Mouse (Mus musculus): ENCODE data around the gene Col23a1.

The Col23a1 gene

DNA sequence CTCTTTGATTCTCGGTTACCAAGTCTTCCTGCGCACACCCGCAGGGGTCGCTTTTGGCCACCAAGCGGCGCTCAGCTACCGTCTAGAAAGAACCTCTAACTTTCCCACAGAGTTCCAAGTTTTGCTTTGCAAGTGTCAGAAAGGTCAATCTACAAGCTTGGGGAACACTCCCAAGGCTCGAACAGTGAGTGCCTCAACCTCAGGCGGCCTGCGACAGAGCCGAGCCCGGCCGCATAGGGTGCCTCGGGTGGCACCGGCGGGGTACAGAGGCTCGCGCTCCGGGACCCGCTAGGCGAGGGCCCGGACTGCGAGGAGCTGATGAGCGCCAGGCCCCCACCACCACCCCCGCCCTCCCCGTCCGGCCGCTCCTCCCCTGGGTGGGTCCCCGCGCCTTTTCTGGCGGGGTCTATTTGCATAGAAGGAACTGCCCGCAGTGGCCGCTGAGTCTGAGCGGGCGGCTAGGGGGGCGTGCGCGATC is at the start of gene Col23a1:
Gene Col23a1 (plus strand): TSS at position 357 of the 478 bp plus-strand sequence.
- in situ Hi-C loops (cut with MboI, MseI): loop anchor here (5.0 kb wide), 1 partner anchor 248 kb away; no protein-coding TSS in a partner anchor

DNA sequence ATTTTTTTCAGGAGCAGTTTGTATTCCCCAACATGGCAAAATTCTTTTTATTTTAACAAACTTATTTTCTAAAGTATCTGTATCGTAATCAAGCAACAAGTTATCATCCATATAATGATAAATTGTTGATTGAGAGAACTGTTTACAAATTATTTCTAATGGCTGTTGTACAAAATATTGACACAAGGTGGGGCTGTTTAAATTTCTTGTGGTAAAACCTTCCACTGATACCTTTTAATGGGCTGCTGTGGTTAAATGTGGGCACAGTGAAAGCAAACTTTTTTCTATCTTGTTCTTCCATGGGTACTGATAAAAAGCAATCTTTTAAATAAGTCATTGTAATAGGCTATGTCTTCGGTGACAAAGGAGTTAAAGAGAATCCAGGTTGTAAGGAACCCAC is 46.8 kb upstream of the Col23a1 start:
- in situ Hi-C loops (cut with MboI, MseI): no loop called here

DNA sequence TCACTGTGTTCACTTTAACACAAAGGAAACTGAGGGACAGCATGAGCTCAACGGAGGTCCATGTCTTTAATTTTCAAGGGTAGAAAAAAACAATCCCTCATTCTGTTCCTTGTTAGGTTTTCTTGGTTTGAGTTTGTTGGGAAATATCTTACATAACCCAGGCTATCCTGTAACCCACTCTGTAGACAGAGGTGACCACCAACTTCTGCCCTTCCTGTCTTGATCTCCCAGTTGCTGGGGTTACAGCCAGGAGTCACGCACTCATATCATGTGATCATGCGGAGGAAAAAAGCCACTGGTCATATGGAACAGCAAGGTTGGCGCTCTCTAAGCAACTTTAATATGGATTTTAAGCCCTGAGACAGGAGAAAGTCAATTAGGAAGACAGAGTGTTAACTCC is 32.7 kb upstream of the Col23a1 start:
- in situ Hi-C loops (cut with MboI, MseI): loop anchor here (25.0 kb wide), 1 partner anchor 430 kb away; the partner anchor contains the start of gene 0610009B22Rik

DNA sequence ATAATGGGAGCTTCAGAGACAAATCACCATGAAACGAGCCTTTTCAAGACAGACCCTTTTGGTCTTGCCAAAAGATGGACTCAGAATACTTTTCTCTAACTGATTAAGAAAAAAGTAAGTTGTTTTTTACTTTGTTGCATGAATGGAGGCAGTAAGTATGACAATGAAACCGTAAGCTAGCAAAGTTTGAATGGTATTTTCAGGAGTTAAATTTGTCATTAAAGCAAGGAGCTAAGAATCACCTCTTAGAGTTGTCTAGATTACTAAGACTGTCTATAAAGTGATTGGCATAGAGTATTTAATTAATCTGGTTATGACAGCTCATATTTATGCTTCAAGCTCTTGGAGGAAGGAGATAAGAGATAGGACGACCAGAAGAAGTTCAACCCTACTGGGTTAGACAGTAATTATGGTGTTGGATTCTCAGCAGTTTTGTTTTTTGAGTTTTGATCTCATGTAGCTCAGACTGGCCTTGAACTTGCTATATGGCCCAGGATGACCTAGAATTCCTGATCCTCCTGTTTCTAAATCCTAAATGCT is 28.0 kb upstream of the Col23a1 start, which contains the start of gene Clk4:
Gene Clk4 (plus strand): TSS at position 51 of the 540 bp plus-strand sequence.
- in situ Hi-C loops (cut with MboI, MseI): loop anchor here (10.0 to 25.0 kb wide), 2 partner anchors 426 to 703 kb away; partner anchors contain the start of genes 0610009B22Rik and Cdkn2aipnl

DNA sequence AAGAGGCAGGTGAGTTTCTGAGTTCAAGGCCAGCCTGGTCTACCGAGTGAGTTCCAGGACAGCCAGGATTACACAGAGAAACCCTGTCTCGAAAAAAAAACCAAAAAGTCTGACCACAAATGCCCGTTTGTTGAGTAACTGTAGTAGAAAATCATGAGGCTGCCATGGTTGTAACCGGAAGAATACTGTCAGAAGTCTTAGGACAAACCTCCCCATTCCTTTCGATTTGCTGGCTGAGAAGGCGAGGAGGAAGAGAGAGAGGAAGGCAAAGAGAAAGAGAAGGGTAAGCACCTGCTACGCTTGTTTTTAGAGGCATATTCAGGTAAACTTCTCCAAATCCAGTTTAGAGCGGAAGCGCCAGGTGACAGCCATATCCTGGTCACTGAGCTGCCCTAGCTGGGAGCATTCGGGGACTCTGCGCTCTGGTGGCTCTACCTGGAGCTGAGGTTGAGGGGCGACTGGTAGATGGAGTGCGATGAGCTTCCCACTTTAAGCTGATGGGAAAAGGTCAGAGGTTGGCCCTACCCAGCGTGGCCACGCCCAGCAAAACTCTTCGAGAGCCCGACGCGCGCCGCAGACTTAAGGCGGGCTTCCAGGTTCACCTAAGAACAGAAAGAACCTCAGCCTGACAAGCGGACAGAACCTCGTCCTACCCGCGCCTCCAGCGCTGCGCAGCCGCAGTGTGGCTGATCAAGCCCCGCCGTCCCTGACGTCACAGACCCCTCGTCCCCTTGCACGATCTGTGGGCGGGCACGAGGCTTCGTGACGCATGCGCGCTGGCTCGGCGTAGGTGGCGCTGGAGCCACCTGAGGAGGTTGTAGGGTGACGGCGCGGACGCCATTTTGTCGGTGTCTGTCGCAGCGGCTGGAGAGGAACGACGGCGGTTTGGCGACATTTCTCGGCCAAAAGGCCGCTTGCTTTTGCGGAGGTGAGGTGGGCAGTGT is 27.1 kb upstream of the Col23a1 start, which contains the start of gene BC049762:
Gene BC049762 (minus strand): TSS at position 705 of the 944 bp plus-strand sequence.
- in situ Hi-C loops (cut with MboI, MseI): loop anchor here (10.0 to 25.0 kb wide), 2 partner anchors 425 to 702 kb away; partner anchors contain the start of genes 0610009B22Rik and Cdkn2aipnl

DNA sequence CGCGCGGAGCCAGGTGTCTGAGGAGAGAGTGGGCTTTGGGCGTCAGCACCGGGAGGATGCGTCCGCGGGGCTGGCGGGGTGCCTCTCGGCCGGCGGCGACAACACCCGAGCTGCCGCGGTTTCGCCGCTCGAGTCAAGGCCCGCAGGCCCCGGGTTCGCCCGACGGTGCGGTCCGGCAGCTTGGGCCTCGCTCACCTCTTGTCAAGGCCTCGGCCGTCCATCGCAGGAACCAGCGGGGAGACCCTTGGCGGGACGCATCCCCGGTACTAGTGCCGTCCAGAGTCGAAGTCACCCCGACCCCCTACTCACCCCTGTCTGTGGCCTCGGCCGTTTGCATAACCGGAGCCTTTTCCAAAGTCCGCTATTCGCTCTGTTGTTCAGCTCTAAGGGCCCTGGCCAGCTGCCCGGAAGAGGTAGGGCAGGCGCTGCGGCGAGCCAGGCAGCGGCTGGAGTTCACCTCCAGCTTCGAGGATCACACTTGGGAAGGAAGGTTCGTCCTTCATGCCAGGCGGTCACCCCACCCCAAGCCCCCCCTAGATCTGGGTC is 26.4 kb upstream of the Col23a1 start:
- in situ Hi-C loops (cut with MboI, MseI): loop anchor here (10.0 to 25.0 kb wide), 2 partner anchors 424 to 701 kb away; partner anchors contain the start of genes 0610009B22Rik and Cdkn2aipnl

DNA sequence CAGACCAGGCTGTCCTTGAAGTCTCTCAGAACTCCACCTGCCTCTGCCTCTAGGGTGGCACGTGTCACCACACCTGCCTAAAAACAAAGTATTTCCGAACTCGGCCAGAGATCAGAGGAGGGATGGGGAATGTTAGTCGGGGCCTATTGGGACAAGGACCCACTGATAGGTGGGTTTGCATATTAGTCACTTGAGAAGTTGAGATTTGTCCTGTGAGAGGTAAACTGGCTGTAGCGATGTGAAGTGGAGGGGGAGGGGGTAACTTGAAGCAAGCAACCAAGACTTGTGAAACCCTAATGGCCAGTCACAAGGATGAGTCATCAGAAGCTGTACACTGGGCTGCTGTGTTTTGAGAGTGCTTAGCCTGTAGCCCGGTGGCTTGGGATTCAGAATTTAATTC is 25.4 kb upstream of the Col23a1 start:
- in situ Hi-C loops (cut with MboI, MseI): loop anchor here (10.0 to 25.0 kb wide), 2 partner anchors 423 to 700 kb away; partner anchors contain the start of genes 0610009B22Rik and Cdkn2aipnl

DNA sequence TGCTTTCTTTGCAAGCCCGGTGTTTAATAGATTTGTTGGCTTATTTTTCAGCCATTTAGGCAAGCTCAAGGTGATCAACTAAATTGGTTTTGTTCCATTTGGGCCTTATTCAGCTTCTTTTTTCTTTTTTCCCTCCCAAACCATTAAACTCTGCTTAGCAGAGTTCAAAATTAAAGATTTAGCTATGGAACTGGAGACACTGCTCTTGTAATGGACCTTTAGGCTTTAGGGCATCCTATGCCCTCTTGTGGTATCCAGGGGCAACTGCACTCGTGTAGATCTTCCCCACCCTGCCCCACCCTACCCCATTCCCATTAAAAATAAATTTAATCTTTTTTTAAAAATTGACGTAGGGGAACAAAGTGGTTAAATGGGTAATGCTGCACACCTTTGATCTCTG is 24.4 kb upstream of the Col23a1 start:
- in situ Hi-C loops (cut with MboI, MseI): loop anchor here (10.0 to 25.0 kb wide), 2 partner anchors 422 to 699 kb away; partner anchors contain the start of genes 0610009B22Rik and Cdkn2aipnl

DNA sequence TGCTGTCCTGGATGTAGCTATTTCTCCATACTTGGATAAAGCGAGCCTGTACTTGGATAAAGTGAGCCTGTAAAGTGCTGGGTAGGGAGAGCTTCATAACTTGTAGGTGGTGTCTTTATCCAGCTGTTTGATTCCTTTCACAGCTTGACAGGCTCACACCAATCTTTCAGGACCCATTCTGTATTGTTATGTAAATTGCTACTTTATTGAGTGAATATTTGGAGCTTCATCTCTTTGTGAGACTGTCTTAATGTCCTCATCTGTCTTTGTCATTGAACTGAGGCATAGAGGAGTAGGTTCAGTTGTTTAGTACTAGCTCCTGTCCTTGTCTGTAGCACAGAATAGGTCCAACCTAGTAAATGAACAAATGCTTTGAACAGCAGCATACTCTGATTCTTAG is 15.3 kb upstream of the Col23a1 start:
- in situ Hi-C loops (cut with MboI, MseI): loop anchor here (25.0 kb wide), 1 partner anchor 413 kb away; the partner anchor contains the start of gene 0610009B22Rik

DNA sequence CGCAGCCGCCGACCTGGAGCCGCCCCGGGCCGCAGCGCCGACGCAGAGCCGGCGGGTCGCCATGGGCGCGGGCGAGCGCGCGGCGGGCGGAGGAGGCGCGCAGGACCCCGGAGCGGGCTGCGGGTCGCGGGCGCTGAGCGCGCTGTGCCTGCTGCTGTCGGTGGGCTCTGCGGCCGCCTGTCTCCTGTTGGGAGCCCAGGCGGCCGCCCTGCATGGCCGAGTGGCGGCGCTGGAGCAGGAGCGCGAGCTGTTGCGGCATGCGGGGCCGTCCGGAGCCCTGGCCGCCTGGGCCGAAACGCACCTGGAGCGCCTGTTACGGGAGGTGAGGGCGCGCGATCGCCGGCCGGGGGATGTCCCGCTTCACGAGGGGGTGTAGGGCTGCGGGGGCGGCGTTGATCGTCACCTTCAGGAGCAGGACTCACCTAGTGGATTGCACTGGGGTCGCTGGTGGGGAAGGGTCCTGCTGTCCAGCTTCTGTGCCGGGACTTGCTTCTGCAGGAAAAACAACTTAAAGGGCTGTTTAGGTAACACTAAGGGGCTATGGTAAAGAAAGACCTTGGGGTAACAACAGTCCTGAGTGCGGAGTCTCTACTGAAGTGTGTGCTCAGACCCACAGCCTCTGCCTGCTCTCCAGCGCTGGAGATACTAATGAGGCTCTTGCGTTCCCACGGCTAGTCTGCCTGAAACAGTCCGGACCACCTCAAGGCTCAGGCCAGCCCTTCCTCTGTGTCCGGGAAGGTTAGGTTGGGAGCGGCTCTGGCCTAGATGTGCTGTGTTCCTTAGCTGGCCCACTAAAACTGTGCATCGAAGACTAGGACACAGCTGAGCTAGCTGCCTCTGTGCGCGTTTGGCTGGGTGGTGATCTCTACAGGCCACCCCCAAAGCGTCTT is 591 bp downstream of the Col23a1 start:
- in situ Hi-C loops (cut with MboI, MseI): loop anchor here (5.0 kb wide), 1 partner anchor 247 kb away; no protein-coding TSS in a partner anchor

DNA sequence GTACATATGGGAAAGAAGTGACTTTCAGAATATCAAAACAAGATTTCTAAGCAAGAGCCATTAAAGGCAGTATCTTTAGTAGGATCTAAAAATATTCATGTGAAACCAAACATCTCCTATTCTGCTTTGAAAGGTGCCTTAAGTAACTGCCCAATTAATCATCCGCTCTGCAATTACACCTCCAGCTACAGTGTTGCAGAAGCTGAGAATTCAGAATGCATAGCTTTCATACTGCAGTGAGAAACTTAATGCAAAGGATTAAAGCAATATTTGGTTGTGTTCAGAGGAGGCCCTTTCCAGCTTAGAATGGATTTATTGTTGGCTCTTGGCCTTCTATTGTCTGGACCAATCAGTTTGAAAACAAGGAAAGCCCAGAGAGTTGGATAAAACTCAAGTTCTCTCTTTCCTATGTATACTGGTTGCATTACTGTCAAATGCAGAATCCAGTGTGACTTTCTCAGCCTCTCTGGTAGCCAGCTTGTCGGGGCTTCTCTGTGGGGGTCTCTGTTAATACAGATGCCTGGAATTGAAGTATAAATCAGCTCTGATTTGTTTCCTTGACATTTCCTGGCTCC is 4.3 kb downstream of the Col23a1 start:
- in situ Hi-C loops (cut with MboI, MseI): loop anchor here (5.0 kb wide), 1 partner anchor 243 kb away; no protein-coding TSS in a partner anchor

DNA sequence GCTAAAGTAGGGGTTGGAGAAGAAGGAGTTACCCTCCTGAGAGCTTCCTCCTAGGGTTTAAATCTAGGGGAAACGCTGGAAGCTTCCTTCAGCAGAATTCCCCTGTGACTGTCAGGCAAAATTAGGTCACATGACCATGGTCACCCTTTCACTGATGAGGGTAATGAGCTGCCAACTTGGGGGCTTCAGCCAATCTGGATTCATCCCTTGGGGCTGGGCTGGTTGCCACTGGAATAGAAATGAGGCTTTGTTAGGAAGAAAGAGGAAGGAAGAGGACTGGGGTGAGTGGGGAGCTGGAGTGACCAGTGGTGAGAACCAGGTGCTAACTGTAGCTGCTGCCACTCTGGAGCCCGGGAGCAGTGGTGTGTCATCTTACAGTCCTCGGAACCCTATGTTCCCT is 6.0 kb downstream of the Col23a1 start:
- in situ Hi-C loops (cut with MboI, MseI): no loop called here

DNA sequence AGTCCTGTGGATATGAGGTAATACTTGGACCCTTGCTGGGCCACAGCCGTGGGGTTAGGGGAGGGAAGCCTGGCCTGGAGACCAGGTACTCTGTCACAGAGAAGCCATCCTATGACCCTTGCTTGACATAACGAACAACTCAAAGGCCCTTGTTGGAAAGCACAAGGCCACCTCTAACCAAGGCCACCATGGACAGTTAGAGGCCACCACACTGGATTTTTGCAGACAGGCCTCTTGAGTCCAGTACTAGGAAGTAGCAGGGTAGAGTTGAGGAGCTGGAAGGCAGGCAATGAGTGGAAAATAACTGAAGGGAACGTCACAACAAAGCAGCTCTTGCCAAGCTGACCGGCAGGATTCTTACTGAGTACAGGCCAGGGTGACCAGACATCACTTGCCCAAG is 9.0 kb downstream of the Col23a1 start:
- in situ Hi-C loops (cut with MboI, MseI): no loop called here

DNA sequence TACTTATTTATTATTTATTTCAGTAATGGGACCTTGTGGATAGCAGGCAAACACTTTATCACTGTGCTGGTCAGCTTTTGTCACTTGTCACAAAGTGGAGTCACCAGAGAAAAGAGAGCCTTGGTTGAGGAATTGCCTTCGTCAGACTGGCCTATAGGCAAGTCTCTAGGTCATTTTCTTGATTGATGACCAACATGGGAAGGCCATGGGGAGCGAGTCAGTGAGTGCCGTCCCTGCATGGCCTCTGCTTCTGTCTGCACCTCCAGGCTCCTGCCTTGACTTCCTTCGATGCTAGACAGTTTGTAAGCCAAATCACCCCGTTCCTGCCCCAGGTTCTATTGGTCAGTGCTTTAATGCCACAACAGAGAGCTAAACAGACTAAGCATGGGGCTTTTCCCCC is 12.7 kb downstream of the Col23a1 start:
- in situ Hi-C loops (cut with MboI, MseI): no loop called here

DNA sequence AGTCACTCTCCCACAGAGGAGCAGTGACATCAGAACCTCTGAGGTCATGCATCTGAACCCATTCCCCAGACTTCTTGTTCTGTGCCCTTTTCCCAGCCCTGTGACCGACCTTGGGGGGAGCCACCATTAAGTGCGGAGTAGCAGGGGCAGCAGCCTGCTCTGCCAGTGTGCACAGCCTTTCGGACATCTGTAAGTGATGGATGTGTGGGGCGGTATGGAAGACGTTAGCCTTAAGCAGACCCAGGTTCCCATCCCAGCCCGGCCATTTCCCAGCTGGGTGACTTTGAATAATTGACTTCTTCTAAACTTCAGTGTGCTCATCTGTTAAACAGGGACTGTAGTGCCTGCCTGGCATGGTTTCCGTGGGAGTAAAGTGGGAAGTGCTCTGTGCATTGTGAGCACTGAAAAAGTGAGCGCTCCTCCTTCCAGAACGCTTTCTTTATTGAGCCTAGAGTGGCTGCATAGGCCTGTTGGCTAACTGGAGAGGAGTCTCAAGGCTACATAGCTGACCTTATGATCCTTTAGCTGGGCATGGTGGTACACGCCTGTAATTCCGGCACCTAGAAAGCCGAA is 14.3 kb downstream of the Col23a1 start:
- in situ Hi-C loops (cut with MboI, MseI): no loop called here

DNA sequence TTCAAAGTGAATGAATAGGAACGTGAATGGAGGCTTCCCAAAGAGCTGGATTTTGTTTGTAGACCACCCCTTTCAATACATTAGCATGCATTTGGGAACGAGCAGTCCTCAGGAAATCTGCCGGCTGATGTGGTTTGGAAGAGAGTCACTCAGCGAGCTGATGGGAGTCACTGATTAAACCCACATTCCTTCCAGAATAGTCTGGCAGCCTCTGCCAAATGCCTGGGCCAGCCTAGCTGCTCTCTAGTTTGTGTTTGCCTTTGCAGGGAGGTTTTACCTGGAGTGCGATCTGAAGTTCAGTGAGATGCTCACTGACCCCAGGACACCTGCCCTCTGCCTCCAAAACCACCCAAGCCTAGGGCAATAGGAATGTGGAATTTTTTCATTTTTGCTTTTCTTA is 18.6 kb downstream of the Col23a1 start:
- in situ Hi-C loops (cut with MboI, MseI): no loop called here

DNA sequence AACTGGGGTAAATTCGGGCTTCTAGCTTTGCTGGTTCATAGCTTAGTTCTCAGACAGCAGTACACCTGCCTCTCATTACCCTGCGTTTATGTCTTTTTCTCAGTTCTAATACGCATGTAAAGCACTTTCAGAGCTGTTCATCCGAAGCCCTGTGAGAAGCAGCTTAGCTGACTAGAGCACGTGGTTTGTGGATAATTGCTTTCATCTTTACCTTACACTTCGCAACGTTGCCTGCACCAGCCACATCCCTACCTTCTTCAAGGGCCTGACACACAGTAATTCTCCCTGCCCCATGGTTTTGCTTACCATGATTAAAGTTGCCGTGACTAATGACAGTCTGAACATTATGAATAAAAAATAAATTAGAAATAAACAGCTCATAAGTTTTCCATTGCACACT is 22.1 kb downstream of the Col23a1 start:
- in situ Hi-C loops (cut with MboI, MseI): no loop called here

DNA sequence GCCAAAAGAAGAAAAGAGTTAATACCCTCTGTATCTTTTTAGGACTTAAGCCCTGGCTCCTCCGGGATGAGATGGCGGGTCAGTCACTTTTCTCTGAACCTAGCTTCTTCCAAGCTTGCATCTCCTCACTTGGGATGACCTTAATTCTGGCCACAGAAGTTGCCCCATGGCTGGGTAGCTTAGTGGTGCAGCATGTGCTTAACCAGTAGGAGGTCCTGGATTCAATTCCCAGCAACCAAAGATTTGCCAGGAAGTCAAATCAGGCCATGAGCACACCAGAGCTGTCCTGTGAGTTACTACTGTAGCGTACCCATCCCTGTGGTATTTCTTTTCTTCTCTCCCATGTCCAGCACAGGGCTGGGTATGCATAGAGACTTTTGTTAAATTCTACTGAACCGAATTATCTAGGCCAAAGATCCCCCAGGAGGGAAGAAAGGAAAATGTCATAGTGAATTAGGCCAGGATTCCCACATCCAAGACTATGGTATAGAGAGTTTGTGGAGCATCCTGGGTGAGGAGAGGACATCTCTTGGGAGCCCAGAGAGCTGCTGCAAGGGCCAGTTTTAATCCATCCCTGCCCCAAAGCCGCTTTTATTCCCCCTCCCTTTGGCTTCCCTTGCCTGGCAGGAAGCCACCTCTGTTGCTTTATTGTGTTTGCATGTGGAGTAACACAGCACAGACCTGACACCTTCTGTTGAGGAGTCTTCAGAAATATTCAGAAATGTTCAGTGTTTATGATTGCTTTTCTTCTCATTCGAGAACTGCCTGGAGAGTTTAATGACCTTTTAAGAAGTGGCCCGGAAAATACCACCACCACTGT is 26.5 kb downstream of the Col23a1 start:
- in situ Hi-C loops (cut with MboI, MseI): no loop called here

DNA sequence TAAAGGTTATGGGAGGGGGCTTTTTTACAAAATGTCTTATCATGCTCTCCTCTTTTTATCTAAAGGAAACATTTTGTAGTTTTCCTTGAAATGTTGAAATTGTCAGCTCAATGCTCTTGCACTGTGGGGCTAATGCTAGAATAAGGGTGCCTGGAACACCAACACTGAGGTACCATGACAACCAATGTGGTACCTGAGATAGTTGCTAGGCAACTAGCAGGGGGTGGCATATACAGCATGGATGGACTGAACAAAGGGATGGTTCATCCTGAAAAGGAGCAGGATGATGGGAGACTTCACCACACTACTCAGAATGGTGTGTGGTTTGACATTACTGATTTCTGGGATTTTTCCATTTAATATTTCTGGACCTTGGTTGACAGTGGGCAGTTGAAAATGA is 30.9 kb downstream of the Col23a1 start:
- in situ Hi-C loops (cut with MboI, MseI): no loop called here

All from T-helper 1 cell (primary cell).